Mouse (Mus musculus) frontal cortex, postnatal 14 days (tissue): ENCODE measurements around the gene Celf5.

Source experiments
- DNase-seq, 2 experiments: peaks; one replicate each; pipeline ENCODE4 v3.0.0; 2022; ENCODE audit warnings: low spot score in 2 of 2

The Celf5 gene

GRCm38 (mm10) chr10:81415146-81415545 lies 67.4 kb downstream of the Celf5 start:
- DNase-seq = no peak

- no peak for DNase-seq
Measured at GRCm38 (mm10) chr10:81414682-81415081, 67.8 kb downstream of the Celf5 start.

GRCm38 (mm10) chr10:81413310-81414261 lies 68.9 kb downstream of the Celf5 start:
- DNase-seq = peak; percentile 80 to 81

- no peak for DNase-seq
Measured at GRCm38 (mm10) chr10:81412586-81413309, 69.8 kb downstream of the Celf5 start.

GRCm38 (mm10) chr10:81411471-81412400 lies 70.8 kb downstream of the Celf5 start:
- DNase-seq = peak in 1 of 2 experiments; percentile 74

GRCm38 (mm10) chr10:81410981-81411380 lies 71.5 kb downstream of the Celf5 start:
- no peak for DNase-seq

GRCm38 (mm10) chr10:81410350-81410749 lies 72.2 kb downstream of the Celf5 start:
- DNase-seq = no peak

GRCm38 (mm10) chr10:81409330-81409729 lies 73.2 kb downstream of the Celf5 start:
- no peak for DNase-seq
